Comparison of ENCODE assay signal across 24 mouse cellular contexts in genomic region chr10:121424455-121424854, GRCm38 (mm10). TPM values are rescaled to one million over a fixed set of nuclear protein-coding genes. Genes with fewer than 3 reads are reported as not detected.
A peak's percentile ranks its signal among the peaks of the same experiment; 100 is the strongest.
DNase-seq lines count a peak whose midpoint lies in the region; ATAC-seq and TF ChIP-seq lines count a peak whose summit lies in the region.
"Had no signal": no experiment of that assay in that cellular context is flagged by ENCODE, and none has a peak within 500 bp of the region (broad histone marks: within the 10 kb centered on the region; RNA-seq: fewer than 3 reads in every experiment).

No protein-coding gene starts in this region.

- H3K4me2 ChIP-seq in heart, embryonic 15.5 days, result no peak overlapping the region
- H3K4me2 ChIP-seq in hindbrain, postnatal 0 days (ENCODE audit: low read depth, low read length), result no peak overlapping the region
- H3K4me2 ChIP-seq in neural tube, embryonic 14.5 days (ENCODE audit: low read depth, low read length), result no peak overlapping the region
- H3K4me2 ChIP-seq: embryonic facial prominence, embryonic 13.5 days; limb, embryonic 15.5 days; lung, embryonic 14.5 days; midbrain, embryonic 12.5 days had no signal

- TF ChIP-seq CTCF in layer of hippocampus, adult 2 months (conservative IDR thresholded peaks at IDR 0.05), result no peak
- no peak for TF ChIP-seq CTCF in hindbrain, postnatal 0 days (IDR thresholded peaks at IDR 0.05; ENCODE audit: low read depth)

- no peak overlapping the region for H3K9ac ChIP-seq in heart, embryonic 15.5 days
- H3K9ac ChIP-seq in hindbrain, postnatal 0 days (replicated peaks; ENCODE audit: low read length), result no peak overlapping the region
- no peak overlapping the region for H3K9ac ChIP-seq in neural tube, embryonic 14.5 days (replicated peaks; ENCODE audit: low read depth, low read length)
- H3K9ac ChIP-seq: embryonic facial prominence, embryonic 13.5 days; limb, embryonic 15.5 days; liver, embryonic 14.5 days; lung, embryonic 14.5 days; midbrain, embryonic 12.5 days had no signal

- ATAC-seq in heart, embryonic 15.5 days (replicated peaks; ENCODE audit: insufficient number of reproducible peaks, insufficient read depth, low FRiP score, low read depth), result no peak
- ATAC-seq in hindbrain, postnatal 0 days, result no peak
- no peak for ATAC-seq in neural tube, embryonic 14.5 days (ENCODE audit: low read depth)
- ATAC-seq: Patski had no signal

- no peaks in the 10 kb centered on the region for H3K27me3 ChIP-seq in heart, embryonic 15.5 days
- H3K27me3 ChIP-seq in hindbrain, postnatal 0 days (ENCODE audit: insufficient read depth, low read length), result no peaks in the 10 kb centered on the region
- H3K27me3 ChIP-seq in neural tube, embryonic 14.5 days (ENCODE audit: control insufficient read depth, insufficient read depth, low read length), result no peaks in the 10 kb centered on the region
- H3K27me3 ChIP-seq: CH12.LX; embryonic facial prominence, embryonic 13.5 days; limb, embryonic 15.5 days; midbrain, embryonic 12.5 days; Patski had no signal

- no peak for DNase-seq in heart, postnatal 4 days
- no peak for DNase-seq in layer of hippocampus, adult 2 months (ENCODE audit: low spot score in 2 of 2)
- no peak for DNase-seq in layer of hippocampus, postnatal 25 days (ENCODE audit: extremely low spot score in 1 of 2, low spot score in 1 of 2)
- DNase-seq in hindbrain, postnatal 0 days (ENCODE audit: low spot score), result no peak
- no peak for DNase-seq in cerebellum, adult 8-10 months
- no peak for DNase-seq in gastrocnemius, adult 8-10 months (ENCODE audit: low spot score in 2 of 2)
- DNase-seq: adrenal gland, adult 2 months; B cell, adult 2 months; cerebellum, adult 18-20 months; cerebellum, postnatal 36 days; embryo, embryonic 11 days; gastrocnemius, postnatal 14 days; layer of hippocampus, adult 9-11 months; lung, embryonic 14.5 days had no signal

- WGBS in heart, embryonic 15.5 days, result 71% methylated on average over 3 of the region's 3 CpGs
- WGBS in hindbrain, postnatal 0 days, result 54% methylated on average over 3 of the region's 3 CpGs
- WGBS in neural tube, embryonic 14.5 days, result 66% methylated on average over 3 of the region's 3 CpGs

- H3K27ac ChIP-seq in heart, embryonic 15.5 days, result peak overlapping the region; percentile 41; the same call in 1 of the 2 replicates
- H3K27ac ChIP-seq in layer of hippocampus, adult 2 months, result peak overlapping the region; percentile 46; the same call in 1 of the 2 replicates
- peak overlapping the region; percentile 71 for H3K27ac ChIP-seq in hindbrain, postnatal 0 days
- H3K27ac ChIP-seq in neural tube, embryonic 14.5 days (ENCODE audit: low read depth, low read length), result peak overlapping the region; percentile 85
- H3K27ac ChIP-seq: embryonic facial prominence, embryonic 13.5 days; limb, embryonic 15.5 days; liver, embryonic 14.5 days; midbrain, embryonic 12.5 days had no signal

- H3K4me3 ChIP-seq in heart, embryonic 15.5 days, result no peak overlapping the region
- no peak overlapping the region for H3K4me3 ChIP-seq in layer of hippocampus, adult 2 months
- H3K4me3 ChIP-seq in hindbrain, postnatal 0 days (ENCODE audit: low read length), result no peak overlapping the region
- H3K4me3 ChIP-seq in neural tube, embryonic 14.5 days (ENCODE audit: low read depth, low read length), result no peak overlapping the region
- H3K4me3 ChIP-seq: embryonic facial prominence, embryonic 13.5 days; left cerebral cortex, adult 2 months; limb, embryonic 15.5 days; midbrain, embryonic 12.5 days had no signal

- H3K9me3 ChIP-seq in heart, embryonic 15.5 days (replicated peaks), result no peaks in the 10 kb centered on the region
- H3K9me3 ChIP-seq in hindbrain, postnatal 0 days (ENCODE audit: low read length), result no peaks in the 10 kb centered on the region
- no peaks in the 10 kb centered on the region for H3K9me3 ChIP-seq in neural tube, embryonic 14.5 days (ENCODE audit: control insufficient read depth, low read length)
- H3K9me3 ChIP-seq: embryonic facial prominence, embryonic 13.5 days; G1E; limb, embryonic 15.5 days; midbrain, embryonic 12.5 days had no signal

- H3K4me1 ChIP-seq in heart, embryonic 15.5 days (replicated peaks), result peaks cover 96% of the 10 kb centered on the region
- peaks cover 39% of the 10 kb centered on the region for H3K4me1 ChIP-seq in hindbrain, postnatal 0 days (ENCODE audit: insufficient read depth, low read length)
- peaks cover 22% of the 10 kb centered on the region for H3K4me1 ChIP-seq in neural tube, embryonic 14.5 days (ENCODE audit: control insufficient read depth, insufficient read depth, low read length)

- no peaks in the 10 kb centered on the region for H3K36me3 ChIP-seq in heart, embryonic 15.5 days
- H3K36me3 ChIP-seq in hindbrain, postnatal 0 days (ENCODE audit: insufficient read depth, low read length), result no peaks in the 10 kb centered on the region
- H3K36me3 ChIP-seq in neural tube, embryonic 14.5 days (ENCODE audit: control insufficient read depth, insufficient read depth, low read length), result no peaks in the 10 kb centered on the region
- H3K36me3 ChIP-seq: G1E; limb, embryonic 15.5 days; midbrain, embryonic 12.5 days had no signal

RNA-seq across cellular contexts. Expression of gene Rassf3, which starts 51.7 kb away (rescaled TPM):
- 20.9 and 22.2 TPM in 2 replicates for polyA plus RNA-seq in heart, embryonic 15.5 days (2015; fragmentation: Nextera tagmentation; extraction: Ambion mirVana)
- 10 to 100 TPM; 82.2 to 85.0 TPM for total RNA-seq in heart, postnatal 4 days (2021)
- total RNA-seq in layer of hippocampus, adult 2 months (2021), result 1 to 10 TPM; 8.8 to 9.3 TPM
- 10 to 100 TPM in 1 of 2 experiments, 1 to 10 TPM in 1; 7.6 to 10.4 TPM for total RNA-seq in layer of hippocampus, postnatal 25 days (2021)
- 7.4 and 11.1 TPM in 2 replicates for total RNA-seq in hindbrain, postnatal 0 days (2014; rRNA removed)
- 5.7 and 6.0 TPM in 2 replicates for polyA plus RNA-seq in hindbrain, postnatal 0 days (2015; fragmentation: Nextera tagmentation; extraction: Ambion mirVana)
- polyA plus RNA-seq in neural tube, embryonic 14.5 days (2014; fragmentation: Nextera tagmentation; extraction: Ambion mirVana), result 4.1 and 6.9 TPM in 2 replicates
- 10 to 100 TPM; 23.3 to 43.2 (median 31.1) TPM for total RNA-seq in gastrocnemius, adult 8-10 months (2022)

RNA-seq across cellular contexts. Expression of gene Gns, which starts 59.6 kb away (rescaled TPM):
- 28.6 and 33.1 TPM in 2 replicates for polyA plus RNA-seq in heart, embryonic 15.5 days (2015; fragmentation: Nextera tagmentation; extraction: Ambion mirVana)
- total RNA-seq in heart, postnatal 4 days (2021), result 10 to 100 TPM; 66.2 to 66.9 TPM
- 10 to 100 TPM; 78.8 to 83.5 TPM for total RNA-seq in layer of hippocampus, adult 2 months (2021)
- total RNA-seq in layer of hippocampus, postnatal 25 days (2021), result 10 to 100 TPM; 74.7 to 78.3 TPM
- 87.5 and 93.8 TPM in 2 replicates for total RNA-seq in hindbrain, postnatal 0 days (2014; rRNA removed)
- polyA plus RNA-seq in hindbrain, postnatal 0 days (2015; fragmentation: Nextera tagmentation; extraction: Ambion mirVana), result 38.2 and 39.5 TPM in 2 replicates
- 50.3 and 59.9 TPM in 2 replicates for polyA plus RNA-seq in neural tube, embryonic 14.5 days (2014; fragmentation: Nextera tagmentation; extraction: Ambion mirVana)
- total RNA-seq in gastrocnemius, adult 8-10 months (2022), result 10 to 100 TPM; 24.0 to 30.4 (median 28.8) TPM
